Mouse (Mus musculus): ENCODE results near the gene Btbd6.

Btbd6 gene

GRCm38 (mm10) chr12:113012443-113012842 is 36.2 kb downstream of the Btbd6 start:
- no peak for DNase-seq

GRCm38 (mm10) chr12:113013021-113013491 is 36.8 kb downstream of the Btbd6 start:
- DNase-seq = no peak

GRCm38 (mm10) chr12:113013604-113014558 is 37.6 kb downstream of the Btbd6 start, which contains the start of gene Pacs2:
Gene Pacs2 (plus strand): TSS chr12:113014508.
- peak; percentile 98 for DNase-seq

- peak; percentile 68 for DNase-seq
Measured at GRCm38 (mm10) chr12:113014561-113015556, 38.6 kb downstream of the Btbd6 start.

GRCm38 (mm10) chr12:113015956-113016355 is 39.7 kb downstream of the Btbd6 start:
- no peak for DNase-seq

GRCm38 (mm10) chr12:113016976-113017375 is 40.7 kb downstream of the Btbd6 start:
- DNase-seq = no peak

- peak; percentile 34 for DNase-seq
Measured at GRCm38 (mm10) chr12:113017429-113017984, 41.2 kb downstream of the Btbd6 start.

GRCm38 (mm10) chr12:113018763-113019162 is 42.5 kb downstream of the Btbd6 start:
- DNase-seq = no peak

GRCm38 (mm10) chr12:113021488-113021887 is 45.2 kb downstream of the Btbd6 start:
- DNase-seq = no peak

GRCm38 (mm10) chr12:113023082-113023481 is 46.8 kb downstream of the Btbd6 start:
- no peak for DNase-seq

GRCm38 (mm10) chr12:113026557-113026956 is 50.3 kb downstream of the Btbd6 start:
- DNase-seq = no peak

GRCm38 (mm10) chr12:113027495-113027894 is 51.2 kb downstream of the Btbd6 start:
- DNase-seq = no peak

GRCm38 (mm10) chr12:113028067-113028466 is 51.8 kb downstream of the Btbd6 start:
- DNase-seq = no peak
